Mouse (Mus musculus) midbrain, postnatal 0 days (tissue): ENCODE data around the gene Abcd3. TPM values are rescaled to one million over a fixed set of nuclear protein-coding genes. Genes with fewer than 3 reads are reported as not detected.
"Not testable (repeated sequence)": the region's sequence is repeated elsewhere in the genome, so short reads cannot be mapped to it uniquely, and the experiment has no call there.

Source experiments
- ATAC-seq: fragments of 200-750 bp; cut with Nextera tagmentation; 2 replicates; pipeline ENCODE4 v1.8.0; 2017; ENCODE audit warnings: moderate number of reproducible peaks, mild to moderate bottlenecking, moderate TSS enrichment, moderate library complexity; ENCODE audit not compliant: low FRiP score
- DNase-seq: peaks from one replicate; pipeline ENCODE4 v3.0.0-alpha.2; 2015; ENCODE audit warnings: low spot score
- H3K27ac ChIP-seq: fragments of 300-500 bp; sonication (generic); 2 replicates; pipeline ENCODE4 v1.5.1; 2014; ENCODE audit warnings: low read depth, mild to moderate bottlenecking, low read length, mixed read lengths
- H3K27me3 ChIP-seq: fragments of 300-500 bp; sonication (generic); 2 replicates; pipeline ENCODE4 v1.6.1; 2014; ENCODE audit warnings: low read length, control low read depth, mixed read lengths; ENCODE audit not compliant: insufficient read depth
- H3K36me3 ChIP-seq: fragments of 300-500 bp; sonication (generic); 2 replicates; pipeline ENCODE4 v1.6.1; 2014; ENCODE audit warnings: low read length, control low read depth, mixed read lengths; ENCODE audit not compliant: insufficient read depth
- H3K4me1 ChIP-seq: fragments of 300-500 bp; sonication (generic); 2 replicates; pipeline ENCODE4 v1.6.1; 2014; ENCODE audit warnings: mild to moderate bottlenecking, control low read depth, antibody characterized with exemption, low read length, mixed read lengths; ENCODE audit not compliant: insufficient read depth
- H3K4me2 ChIP-seq: fragments of 300-500 bp; sonication (generic); 2 replicates; pipeline ENCODE4 v1.6.1; 2014; ENCODE audit warnings: low read depth, mild to moderate bottlenecking, low read length, mixed read lengths; ENCODE audit not compliant: poor library complexity, severe bottlenecking
- H3K4me3 ChIP-seq: fragments of 300-500 bp; sonication (generic); 2 replicates; pipeline ENCODE4 v1.5.1; 2014; ENCODE audit warnings: low read depth, mild to moderate bottlenecking, low read length, moderate library complexity
- H3K9ac ChIP-seq: fragments of 300-500 bp; sonication (generic); replicated peaks from 2 replicates; pipeline ENCODE4 v1.6.1; 2014; ENCODE audit warnings: mild to moderate bottlenecking, low read length, moderate library complexity, mixed read lengths; ENCODE audit not compliant: poor library complexity, severe bottlenecking
- H3K9me3 ChIP-seq: fragments of 300-500 bp; sonication (generic); 2 replicates; pipeline ENCODE4 v1.6.1; 2016; ENCODE audit warnings: low read length, control low read depth
- CTCF ChIP-seq: IDR thresholded peaks from 2 replicates; pipeline ENCODE4 v1.5.1; 2016; ENCODE audit warnings: antibody characterized with exemption, mild to moderate bottlenecking
- WGBS: fragments of 180-500 bp; shearing (Covaris S2); extraction: QIAGEN DNeasy Blood & Tissue Kit; methylation state at CpG from one replicate; pipeline ENCODE4 v1.1.7; 2014; 5-methylcytosine and 5-hydroxymethylcytosine counted together
- polyA plus RNA-seq: library from polyadenylated mRNA; unstranded; fragments of >200 nt; fragmentation: Nextera tagmentation; extraction: Ambion mirVana; gene quantifications from 2 replicates; pipeline ENCODE4 v1.2.1, GENCODE M21; 2015
- total RNA-seq: library from RNA; depleted of rRNA; stranded (reverse); fragments of >200 nt; gene quantifications from 2 replicates; pipeline ENCODE4 v1.2.3, GENCODE M21; 2014

The Abcd3 gene
- total and polyA plus RNA-seq, 2 experiments from 2014 or later: 51.1 to 77.5 TPM

DNA sequence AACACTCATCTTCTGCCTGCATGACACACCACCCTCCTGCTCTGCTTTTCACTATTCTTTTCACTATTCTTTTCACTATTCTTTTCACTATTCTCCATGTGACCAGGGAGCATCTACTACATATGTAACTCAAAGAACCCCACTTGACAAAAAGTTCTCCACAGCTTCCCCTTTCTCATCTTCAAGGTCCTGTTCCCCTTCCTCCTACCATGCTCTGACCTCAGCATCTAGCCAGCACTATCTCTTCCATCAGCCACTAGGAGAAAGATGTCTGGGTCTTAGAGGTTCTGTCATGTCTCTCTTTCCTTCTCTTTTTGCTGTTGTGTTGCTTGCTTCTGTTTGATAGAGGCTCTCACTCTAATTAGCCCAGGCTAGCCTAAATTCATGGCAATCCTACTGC lies 49.1 kb downstream of the Abcd3 start:
- Histone ChIP-seq H3K4me2 (no peak overlapping the region), H3K9me3 (no peaks in the 10 kb centered on the region), H3K27ac (no peak overlapping the region), H3K27me3 (no peaks in the 10 kb centered on the region), H3K4me3 (no peak overlapping the region), H3K4me1 (no peaks in the 10 kb centered on the region), H3K36me3 (peaks cover 36% of the 10 kb centered on the region), H3K9ac (no peak overlapping the region)
- ATAC-seq (no peak), DNase-seq (no peak)
- no peak for TF ChIP-seq CTCF

- H3K4me1 ChIP-seq: no peaks in the 10 kb centered on the region
- H3K9ac ChIP-seq: no peak overlapping the region
- H3K27me3 ChIP-seq: no peaks in the 10 kb centered on the region
- peaks cover 25% of the 10 kb centered on the region for H3K36me3 ChIP-seq
- H3K4me2 ChIP-seq: no peak overlapping the region
- H3K4me3 ChIP-seq: no peak overlapping the region
- no peaks in the 10 kb centered on the region for H3K9me3 ChIP-seq
- peak; percentile 70 for TF ChIP-seq CTCF
- no peak overlapping the region for H3K27ac ChIP-seq
- peak; percentile 65; the same call in 1 of the 2 replicates for ATAC-seq
- DNase-seq: peak; percentile 66
- WGBS: 60% methylated on average over 4 of the region's 4 CpGs
Measured at GRCm38 (mm10) chr3:121762056-121762852, 52.8 kb downstream of the Abcd3 start.

DNA sequence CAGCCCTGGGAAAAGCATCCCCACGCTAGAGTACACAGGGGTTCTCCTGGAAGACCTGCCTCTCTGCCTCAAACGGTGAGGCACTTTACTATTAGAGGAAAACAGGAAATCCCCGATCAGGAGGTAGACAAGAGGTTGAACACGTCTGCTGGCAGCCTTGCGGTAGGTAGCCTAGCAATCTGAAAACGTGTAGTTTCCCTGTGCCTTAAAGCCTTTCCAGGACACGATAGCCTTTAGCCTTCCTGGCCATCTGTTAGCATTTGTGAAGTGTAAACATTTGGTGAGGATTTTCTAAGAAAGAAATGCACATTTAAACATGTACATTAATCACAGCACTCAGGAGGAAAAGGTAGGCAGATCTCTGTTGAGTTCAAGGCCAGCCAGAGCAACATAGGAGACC lies 56.7 kb downstream of the Abcd3 start:
- WGBS: 72% methylated on average over 7 of the region's 7 CpGs
- no peak for ATAC-seq
- H3K4me2 ChIP-seq: no peak overlapping the region
- H3K36me3 ChIP-seq: peaks cover 11% of the 10 kb centered on the region
- no peak for DNase-seq
- TF ChIP-seq CTCF: no peak
- no peaks in the 10 kb centered on the region for H3K4me1 ChIP-seq
- H3K4me3 ChIP-seq: no peak overlapping the region
- H3K9ac ChIP-seq: no peak overlapping the region
- H3K27me3 ChIP-seq: no peaks in the 10 kb centered on the region
- no peak overlapping the region for H3K27ac ChIP-seq
- no peaks in the 10 kb centered on the region for H3K9me3 ChIP-seq

- Histone ChIP-seq H3K9ac (no peak overlapping the region), H3K4me2 (no peak overlapping the region), H3K27me3 (no peaks in the 10 kb centered on the region), H3K27ac (no peak overlapping the region), H3K4me3 (no peak overlapping the region), H3K36me3 (peaks cover 7% of the 10 kb centered on the region), H3K9me3 (no peaks in the 10 kb centered on the region), H3K4me1 (no peaks in the 10 kb centered on the region)
- WGBS: 27% methylated on average over 3 of the region's 3 CpGs
- no peak for DNase-seq
- ATAC-seq: no peak
- no peak for TF ChIP-seq CTCF
Measured at GRCm38 (mm10) chr3:121755152-121755551, 60.0 kb downstream of the Abcd3 start.

DNA sequence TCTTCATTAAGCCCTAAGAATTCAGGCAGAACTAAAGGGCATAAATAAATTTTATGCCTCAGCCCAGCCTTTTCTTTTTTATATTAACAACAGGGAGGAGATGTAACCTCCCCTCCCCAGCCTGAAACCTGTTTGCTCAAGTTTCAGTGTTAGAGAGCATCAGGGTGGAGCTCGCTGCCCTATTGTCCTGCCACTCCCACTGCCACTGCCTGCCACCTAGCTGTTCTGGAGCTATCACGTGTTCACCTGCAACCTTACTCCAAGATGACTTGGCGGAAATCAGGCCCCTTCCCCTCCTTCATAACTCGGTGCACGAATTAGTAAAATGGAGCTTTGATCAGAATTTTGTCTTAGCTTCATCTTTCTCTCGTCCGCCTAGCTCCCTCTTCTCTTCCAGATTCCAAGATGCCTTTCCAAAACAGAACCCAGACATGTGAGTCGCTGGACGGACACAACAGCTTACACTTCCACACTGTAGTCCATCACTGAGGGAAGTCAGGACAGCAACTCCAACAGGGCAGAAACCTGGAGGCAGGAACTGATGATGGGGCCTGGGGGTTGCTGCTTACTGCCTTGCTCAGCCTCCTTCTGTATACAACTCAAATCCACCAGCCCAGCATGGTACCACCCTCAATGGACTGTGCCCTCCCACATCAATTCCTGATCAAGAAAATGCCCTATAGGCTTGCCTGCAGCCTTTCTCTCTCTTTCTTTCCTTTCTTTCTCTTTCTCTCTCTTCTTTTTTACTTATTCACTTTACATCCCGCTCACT lies 60.6 kb downstream of the Abcd3 start:
- H3K27me3 ChIP-seq, H3K9me3 ChIP-seq, H3K36me3 ChIP-seq, H3K27ac ChIP-seq, H3K9ac ChIP-seq, H3K4me3 ChIP-seq, H3K4me1 ChIP-seq, ATAC-seq, DNase-seq, H3K4me2 ChIP-seq: not testable (repeated sequence)
- WGBS: 86% methylated on average over 10 of the region's 10 CpGs

DNA sequence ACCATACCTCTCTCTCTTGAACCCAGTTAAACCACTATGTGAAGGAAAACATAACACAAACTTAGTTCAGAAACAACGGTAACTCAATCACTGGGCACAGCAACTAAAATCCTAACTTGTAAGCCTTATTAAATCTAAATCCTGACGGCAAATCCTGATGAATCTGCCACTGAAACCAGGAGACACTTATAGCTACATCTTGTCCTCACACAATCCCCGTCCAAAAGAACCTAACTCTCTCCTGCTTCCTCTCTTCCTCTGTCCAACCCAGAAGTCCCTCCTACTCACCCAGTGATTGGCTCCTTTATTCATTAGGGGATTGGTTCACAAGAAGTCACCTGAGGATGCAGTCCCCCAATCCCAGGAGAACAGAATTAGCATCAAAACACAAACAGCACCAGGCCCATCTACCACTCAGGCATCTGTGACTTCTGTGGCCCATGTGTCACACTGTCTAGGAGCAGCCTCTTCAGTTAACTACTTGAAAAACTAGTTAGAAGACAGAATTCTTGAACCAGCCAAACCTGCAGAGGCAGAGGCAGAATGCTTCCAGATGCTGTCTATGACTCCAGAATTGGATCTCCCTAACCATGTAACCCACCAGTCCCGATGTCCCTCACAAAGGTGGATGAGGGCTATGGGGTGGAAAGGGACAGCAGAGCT lies 73.8 kb downstream of the Abcd3 start:
- not testable (repeated sequence) for H3K27me3 ChIP-seq, H3K4me2 ChIP-seq, H3K4me1 ChIP-seq, H3K27ac ChIP-seq, H3K4me3 ChIP-seq, H3K9ac ChIP-seq, H3K9me3 ChIP-seq, H3K36me3 ChIP-seq, ATAC-seq, DNase-seq
- WGBS: 85% methylated on average over 4 of the region's 4 CpGs
